Mouse (Mus musculus) lung, adult 2 months (tissue): ENCODE data around the gene Gm6583.

ENCODE experiments used
- CTCF ChIP-seq: fragments of 200-500 bp; IDR thresholded peaks from 2 replicates; pipeline ENCODE4 v1.5.1; 2011; ENCODE audit warnings: mild to moderate bottlenecking, low read length, control low read depth; ENCODE audit not compliant: insufficient read depth
- POLR2A ChIP-seq: fragments of 200-500 bp; IDR thresholded peaks from 2 replicates; pipeline ENCODE4 v1.6.1; 2011; ENCODE audit warnings: low read depth, mild to moderate bottlenecking, control low read depth, low read length, borderline replicate concordance; ENCODE audit errors: extremely low read depth

GRCm38 (mm10) chr5:112323246-112323645 is 32.6 kb downstream of the Gm6583 start:
- TF ChIP-seq CTCF (no peak), POLR2A (no peak)
